Mouse (Mus musculus): ENCODE data around the gene Homer2.

The Homer2 gene

DNA sequence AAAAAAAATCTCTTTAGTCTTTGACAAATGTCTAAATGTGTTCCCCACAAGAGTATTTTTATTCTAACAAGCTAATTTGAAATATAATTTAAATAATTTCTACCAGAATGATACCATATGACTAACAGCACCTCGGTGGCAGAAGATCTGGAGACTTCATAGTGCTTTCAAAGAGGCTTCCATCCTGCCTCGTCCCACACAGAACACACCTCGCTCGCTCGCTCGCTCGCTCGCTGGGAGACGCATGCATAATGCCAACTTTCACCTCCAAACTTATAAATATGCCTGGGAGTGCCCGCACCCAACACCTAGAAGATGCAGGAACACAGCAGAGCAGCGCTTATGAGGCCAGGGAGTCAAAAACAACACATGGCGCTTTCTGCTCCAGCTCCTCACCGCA is 9.0 kb downstream of the Homer2 start:
- in situ Hi-C loops (cut with MboI, MseI): no loop called here

DNA sequence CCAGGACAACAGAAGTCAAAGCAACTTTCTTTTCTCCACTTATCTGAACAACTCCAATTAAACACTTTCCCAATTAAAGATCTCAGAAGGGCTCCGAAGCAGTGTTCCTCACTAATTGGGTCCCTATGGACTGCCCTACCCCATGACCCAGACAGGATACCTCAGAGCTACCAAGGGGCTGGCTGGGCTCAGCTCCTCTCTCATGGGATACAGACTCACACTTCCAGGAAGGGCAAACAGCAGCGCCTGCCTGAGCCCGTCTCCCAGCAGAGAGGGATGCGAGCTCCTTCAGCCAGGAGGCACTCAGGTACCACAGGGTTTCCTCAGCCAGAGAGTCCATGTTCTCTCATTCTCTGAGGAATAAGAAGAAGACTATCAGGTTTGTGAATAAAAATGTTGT is 9.4 kb downstream of the Homer2 start:
- in situ Hi-C loops (cut with MboI, MseI): no loop called here

DNA sequence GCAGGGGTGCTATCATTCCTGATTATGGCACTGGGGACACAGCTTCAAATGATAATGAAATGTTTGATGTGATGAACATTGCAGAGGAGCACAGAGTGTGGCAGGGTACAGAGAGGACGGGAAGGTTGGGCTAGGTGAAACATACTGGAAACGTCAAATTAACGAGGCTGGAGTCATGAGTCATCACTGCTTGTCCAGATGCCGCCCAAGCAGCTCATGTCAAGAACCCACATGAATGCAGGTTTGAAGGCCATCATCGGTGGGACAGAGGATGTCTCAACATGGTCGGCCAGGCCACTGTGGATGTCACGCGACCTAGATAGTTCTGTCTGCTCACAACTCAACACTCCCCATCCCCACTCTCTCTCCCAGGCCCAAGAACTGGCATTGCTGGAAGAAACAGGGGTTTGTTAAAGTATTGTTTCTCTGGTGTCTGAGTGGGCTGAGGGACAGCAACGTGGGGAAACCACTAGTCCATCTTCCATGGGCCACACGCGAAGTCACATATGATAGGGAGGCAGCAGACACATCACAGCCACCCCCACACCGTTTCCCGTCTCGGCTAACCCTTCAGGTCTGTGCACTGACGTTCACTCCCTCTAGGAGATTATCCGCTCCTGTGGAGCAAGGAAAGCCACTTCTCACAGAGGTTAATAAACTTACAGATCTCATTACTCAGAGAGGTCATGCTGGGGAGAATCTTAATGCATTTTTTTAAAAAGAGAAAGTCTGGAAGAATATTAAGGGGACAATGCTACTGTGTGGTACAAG is 11.4 kb downstream of the Homer2 start:
- in situ Hi-C loops (cut with MboI, MseI): no loop called here

DNA sequence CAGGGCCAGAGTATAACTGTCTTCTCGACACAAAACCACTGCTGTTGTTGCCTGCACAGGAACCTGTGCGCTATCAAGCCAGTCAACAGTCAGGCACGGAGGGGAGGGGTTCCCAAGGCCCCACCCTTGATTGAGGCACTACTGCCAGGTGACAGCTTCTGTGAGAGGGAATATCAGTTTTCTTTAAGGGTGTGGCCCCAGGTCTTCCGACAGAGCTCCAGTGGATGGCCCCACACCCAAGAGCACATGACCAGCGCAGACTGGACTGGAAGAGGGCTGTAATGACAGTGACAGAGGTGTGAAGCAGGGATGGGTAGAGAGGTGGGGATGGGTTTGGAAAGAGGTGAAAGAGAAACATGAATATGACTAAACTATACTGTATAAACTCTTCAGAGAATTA is 16.3 kb downstream of the Homer2 start:
- in situ Hi-C loops (cut with MboI, MseI): no loop called here

DNA sequence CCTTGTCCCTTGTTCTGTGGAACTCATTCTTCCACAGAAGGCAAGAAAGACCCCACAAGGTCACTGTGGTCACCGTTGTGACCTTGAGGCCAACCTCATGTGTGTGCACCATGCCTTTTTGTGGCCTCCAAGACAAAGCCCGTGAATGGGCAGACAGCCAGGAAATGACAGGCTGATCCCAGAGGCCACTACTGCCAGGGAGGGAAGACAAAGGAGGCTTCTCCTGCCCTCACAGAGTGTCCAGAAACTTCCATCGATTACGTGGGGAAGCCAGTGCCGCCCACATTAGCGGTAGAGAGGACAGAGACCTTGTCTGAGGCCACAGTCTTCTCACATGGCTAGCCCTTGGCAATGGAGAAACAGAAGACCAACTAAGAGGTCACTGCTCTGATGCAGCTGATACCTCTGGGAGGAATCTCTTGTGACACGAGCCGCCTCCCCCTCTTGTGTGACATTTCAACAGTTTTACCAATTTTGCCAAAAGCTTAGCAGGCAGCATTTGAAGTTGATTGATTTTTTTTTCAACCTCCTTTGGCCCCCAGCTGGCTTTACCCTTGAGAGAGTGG is 18.1 kb downstream of the Homer2 start:
- in situ Hi-C loops (cut with MboI, MseI): no loop called here

DNA sequence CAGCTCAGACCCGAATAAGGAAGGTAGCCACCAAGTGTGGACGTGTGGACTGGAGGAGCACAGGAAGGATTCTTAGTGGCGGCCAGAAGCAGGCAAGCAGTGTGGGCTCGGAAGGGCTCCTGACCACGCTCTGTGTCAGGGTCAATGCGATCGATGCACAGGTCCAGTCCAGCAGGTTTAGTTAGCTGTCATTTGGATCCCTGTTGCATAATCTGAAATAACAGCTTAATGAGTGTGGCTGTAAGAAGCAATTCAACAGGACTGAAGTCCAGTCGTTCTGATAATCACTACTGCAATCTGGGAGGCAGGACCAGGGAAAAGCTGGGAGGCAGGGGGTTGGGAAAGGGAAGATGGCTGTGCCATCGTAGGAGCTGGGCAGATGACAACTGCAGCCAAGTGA is 18.9 kb downstream of the Homer2 start:
- in situ Hi-C loops (cut with MboI, MseI): no loop called here

DNA sequence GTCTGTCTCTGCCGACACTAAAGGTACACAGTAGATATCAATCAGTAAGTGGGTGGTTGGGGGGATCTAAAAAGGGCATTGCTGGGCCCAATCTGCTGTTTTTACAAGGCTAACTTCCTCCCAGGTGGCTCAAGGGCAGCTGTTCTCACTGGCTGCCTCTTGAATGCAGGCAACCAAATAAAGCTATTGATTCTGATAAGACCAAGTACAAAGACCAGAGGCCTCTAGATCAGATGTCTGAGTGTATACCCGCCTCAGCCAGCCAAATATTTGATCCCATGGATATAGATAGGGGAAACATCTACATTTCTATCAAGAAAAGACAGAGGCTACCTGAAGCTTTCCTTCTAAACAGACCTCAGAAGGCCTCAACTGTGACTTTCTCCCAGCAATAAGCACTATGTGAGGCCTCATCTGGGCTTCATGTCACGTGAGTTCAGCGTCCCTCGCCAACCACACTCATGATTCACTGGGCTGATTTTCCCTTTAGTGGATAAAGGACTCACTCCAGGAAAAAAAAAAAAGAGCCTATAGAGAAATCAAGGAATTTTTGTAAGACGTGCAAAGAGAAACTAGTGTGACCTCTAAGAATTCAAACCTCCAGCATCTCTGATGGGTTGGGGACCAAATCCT is 19.5 kb downstream of the Homer2 start:
- in situ Hi-C loops (cut with MboI, MseI): no loop called here

DNA sequence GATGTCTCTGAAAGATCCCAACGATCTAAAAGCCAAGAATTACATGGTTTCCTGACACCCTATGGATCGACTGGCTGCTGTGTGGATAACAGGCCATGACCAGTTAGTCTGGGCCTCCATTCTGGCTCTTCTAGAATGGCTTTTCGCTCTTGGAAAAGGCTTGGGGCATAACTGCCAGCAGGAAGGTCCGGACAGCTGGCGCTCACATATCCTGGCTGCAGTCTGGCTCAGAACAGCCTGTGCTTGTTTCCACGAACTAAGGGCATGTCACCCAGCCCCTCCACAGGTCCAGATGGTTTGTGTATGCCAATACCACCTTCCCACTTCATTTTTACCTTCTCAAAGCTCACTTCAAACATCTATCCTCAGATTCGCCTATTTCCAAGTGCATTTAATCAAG is 22.0 kb downstream of the Homer2 start:
- in situ Hi-C loops (cut with MboI, MseI): no loop called here

DNA sequence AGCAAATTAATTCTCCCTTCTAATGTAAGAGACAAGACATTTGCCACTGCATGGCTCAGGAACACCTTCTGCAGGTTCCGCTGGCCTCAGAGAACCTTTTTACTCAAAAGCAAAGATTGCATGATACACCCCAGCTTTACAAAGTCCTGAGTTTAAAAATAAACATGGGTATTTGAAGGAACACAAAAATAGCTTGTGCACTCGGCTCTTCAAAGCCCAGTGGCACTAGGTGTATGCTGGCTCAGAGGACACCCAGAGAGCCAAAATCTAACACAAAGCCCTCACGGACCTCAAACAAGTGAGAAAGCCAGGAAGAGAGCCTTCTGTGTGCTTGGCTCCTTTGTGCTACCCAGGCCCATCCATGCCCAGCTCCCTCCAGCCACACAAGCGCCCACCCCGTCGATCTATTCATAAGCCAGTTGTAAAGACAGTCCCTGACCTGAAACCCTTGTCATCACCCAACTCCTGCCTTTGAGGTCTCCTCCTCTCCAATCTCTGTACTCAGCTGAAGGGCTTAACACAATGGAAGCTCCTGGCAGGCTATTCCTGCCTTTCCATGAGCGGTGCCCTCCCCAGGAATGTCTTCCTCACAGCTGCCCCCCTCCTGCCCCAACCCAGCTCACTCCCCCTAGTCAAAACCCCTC is 23.4 kb downstream of the Homer2 start:
- in situ Hi-C loops (cut with MboI, MseI): no loop called here

DNA sequence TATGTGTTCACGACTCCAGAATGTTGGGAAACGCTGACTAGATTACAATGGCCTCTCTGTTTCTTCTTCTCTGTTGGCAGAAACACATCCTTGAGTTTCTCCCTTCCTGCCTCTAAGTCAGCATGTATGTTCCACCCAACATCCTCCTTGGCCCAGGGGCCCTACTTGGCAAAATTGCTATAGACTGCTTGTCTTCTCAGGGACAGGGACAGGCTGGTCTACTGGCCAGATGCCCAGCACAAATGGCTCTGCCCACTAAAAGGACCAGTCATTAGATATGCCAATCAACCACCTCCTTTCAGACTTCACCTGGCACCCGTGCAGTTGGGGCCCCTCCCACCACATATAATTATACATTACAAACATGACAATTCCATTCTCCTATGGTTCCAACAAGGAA is 25.9 kb downstream of the Homer2 start:
- in situ Hi-C loops (cut with MboI, MseI): no loop called here

DNA sequence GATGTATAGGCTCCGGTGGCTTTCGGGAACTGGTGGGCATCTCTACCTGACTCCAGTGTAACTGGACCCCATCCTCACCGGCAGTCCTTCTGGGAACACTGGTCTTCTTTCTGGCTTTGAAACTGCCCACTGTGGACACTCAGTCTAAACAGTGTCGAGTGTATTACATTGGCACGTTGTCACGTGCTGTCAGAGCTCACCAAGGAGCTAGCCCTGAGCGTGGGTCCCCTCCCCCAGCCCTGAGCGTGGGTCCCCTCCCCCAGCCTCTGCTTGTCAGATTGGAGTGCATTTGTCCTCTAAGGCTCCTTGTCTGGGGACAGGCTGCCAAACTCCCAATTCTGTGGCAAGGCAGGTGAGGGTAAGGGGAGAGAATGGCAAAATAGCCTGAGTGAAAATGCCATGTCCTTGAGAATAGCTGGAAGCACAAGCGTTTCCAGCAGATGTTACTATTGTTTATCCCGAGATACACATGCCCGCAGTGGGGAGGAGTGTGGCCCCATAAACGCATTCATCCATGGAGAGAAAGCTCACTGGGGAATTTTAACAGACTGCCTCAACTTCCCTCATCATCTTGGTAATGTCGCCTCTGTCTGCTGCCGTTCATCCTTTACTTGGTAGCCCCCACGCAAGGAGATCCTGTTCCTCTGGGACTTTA is 33.8 kb downstream of the Homer2 start:
- in situ Hi-C loops (cut with MboI, MseI): no loop called here

DNA sequence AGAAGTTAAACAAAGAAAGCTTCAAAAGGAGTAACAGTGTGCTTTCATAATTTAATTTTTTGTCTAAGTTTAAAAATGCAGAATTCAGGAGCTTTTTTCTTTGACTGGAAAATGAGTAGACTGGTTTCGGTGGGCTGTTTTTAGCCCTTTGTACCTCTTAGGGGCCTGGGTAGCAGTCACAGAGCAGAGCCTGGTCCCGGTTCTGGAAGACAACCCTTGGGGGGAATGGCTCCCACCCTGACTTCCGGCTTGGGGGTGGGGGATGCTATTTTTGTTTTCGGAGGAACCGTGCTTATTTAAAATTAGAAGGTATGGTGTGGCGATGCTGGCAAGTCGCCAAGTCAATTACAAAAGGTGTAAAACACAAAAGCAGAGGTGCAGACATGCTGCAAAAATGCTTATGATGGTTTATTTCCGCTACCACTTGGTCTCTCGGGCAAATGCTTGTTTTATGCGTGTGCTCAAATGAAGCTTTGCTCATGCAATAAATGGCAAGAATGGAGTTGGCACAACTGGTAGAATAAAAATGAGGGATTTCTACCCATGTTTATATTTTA is 34.5 kb downstream of the Homer2 start:
- in situ Hi-C loops (cut with MboI, MseI): no loop called here

DNA sequence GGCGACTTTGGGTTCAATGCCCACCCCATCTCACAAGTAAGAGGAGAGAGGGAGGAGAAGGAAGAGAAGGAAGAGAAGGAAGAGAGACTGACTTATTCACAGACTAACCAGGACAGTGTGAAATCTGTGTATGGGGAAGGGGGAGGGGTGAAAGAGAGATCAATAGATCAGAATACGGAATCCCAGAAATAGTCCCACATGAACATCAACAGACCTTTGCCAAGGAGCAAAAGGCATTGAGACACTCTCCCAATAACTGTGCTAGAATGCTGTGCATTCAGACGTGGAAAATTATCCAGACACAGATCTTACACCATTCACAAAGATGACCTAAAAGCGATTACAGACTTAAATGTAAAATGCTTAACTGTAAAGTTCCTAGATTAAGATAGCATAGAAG is 40.2 kb downstream of the Homer2 start:
- in situ Hi-C loops (cut with MboI, MseI): no loop called here

DNA sequence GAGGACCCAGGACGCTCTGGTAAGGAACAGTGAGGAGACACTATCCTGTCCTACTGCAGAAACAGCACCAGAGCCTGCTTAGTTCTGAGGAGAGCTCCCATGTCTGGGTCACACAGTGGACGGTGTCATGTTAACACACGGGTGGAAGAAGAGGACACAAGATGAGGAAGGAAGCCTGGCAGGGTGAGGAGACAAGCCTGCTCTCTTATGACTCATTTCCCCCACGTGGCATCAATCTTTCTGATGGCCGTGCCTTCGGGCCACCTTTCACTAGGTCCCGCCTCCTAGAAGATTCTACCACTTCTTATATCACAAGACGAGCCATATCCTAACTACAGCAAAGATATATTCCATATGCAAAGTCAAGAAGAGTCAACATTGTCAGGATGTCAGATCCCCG is 40.7 kb downstream of the Homer2 start:
- in situ Hi-C loops (cut with MboI, MseI): no loop called here

DNA sequence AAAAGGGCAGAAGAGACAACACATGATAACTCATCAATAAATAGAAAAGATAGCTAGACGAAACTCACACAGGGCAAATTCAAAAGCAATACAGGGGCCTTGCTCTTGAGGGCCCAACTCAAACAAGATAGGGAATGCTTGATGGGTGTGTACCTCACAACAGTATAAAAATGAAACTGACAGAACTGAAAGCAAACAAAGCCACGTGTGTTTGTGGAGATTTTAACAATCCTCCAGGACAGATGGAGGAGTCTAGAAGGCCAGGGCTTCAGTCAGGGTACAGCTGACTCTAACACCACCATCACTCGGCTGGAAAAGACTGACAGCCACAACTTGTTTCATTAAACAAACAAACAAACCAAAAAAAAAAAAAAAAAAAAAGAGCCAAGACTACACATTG is 44.3 kb downstream of the Homer2 start:
- in situ Hi-C loops (cut with MboI, MseI): no loop called here

DNA sequence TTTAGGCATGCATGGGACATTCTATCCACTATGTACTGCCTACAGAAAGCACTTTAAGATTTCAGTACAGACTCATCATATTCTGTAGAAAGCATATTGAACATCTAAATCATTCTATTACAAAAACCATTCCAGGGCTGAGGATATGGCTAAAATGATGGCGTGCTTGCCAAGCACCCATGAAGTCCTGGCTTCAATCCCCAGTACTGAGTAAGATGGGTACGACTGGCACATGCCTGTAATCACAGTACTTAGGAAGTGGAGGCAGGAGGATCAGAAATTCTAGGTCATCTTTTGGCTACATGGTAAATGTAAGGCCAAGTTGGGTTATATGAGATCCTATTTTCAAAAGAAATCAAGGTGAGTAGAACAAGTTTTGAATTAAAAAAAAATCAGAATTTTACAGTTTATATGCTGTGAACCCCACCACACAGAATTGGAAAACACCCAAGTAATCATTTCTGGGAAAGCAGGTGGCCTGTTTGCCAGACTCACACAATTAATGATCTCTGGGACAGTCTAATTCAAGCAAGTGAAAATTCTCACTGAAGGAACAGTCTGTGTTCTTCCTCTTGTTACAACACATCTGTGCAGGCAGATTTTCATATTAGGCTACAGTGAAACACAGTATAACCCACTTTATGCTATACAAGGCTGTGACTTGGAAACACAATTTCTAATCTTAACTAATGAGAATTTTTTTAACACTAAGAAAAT is 49.5 kb downstream of the Homer2 start:
- in situ Hi-C loops (cut with MboI, MseI): no loop called here

DNA sequence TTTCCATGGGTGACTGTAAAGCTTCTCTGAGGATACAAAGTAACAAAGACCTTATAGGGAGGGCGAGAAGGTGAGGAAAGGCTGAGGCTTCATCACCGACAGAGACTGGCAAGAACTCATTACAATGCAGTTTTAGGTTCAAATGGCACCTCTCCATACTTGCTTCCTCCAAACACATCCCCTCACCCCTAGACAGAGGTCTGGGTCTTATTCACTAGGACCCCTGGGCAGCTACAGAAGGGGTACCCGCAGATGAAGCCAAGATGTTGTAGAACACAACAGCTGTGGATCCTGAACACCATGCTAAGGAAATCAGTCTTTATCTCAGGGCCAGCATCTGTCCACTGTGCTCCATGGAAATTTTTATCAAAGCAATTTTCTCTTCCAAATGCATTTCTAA is 50.3 kb downstream of the Homer2 start:
- in situ Hi-C loops (cut with MboI, MseI): no loop called here

DNA sequence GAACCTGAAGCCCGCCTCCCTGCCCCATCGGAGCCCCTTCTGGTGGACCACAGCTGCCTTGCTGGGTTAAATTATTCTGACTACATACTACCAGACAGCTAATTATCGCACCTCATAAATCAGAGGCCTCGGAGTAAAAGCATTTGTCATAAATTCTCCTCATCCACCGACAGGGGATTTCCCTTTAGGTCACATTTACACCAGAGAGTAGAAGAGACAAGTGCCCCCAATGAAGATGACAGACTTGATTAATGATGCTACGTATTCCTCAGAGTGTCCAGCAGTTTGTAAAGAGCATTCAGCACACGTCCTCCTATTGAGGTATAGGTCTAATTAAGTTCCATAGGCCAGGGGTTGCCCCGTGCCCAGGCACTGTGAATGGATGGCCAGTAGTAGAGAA is 50.7 kb downstream of the Homer2 start:
- in situ Hi-C loops (cut with MboI, MseI): no loop called here

DNA sequence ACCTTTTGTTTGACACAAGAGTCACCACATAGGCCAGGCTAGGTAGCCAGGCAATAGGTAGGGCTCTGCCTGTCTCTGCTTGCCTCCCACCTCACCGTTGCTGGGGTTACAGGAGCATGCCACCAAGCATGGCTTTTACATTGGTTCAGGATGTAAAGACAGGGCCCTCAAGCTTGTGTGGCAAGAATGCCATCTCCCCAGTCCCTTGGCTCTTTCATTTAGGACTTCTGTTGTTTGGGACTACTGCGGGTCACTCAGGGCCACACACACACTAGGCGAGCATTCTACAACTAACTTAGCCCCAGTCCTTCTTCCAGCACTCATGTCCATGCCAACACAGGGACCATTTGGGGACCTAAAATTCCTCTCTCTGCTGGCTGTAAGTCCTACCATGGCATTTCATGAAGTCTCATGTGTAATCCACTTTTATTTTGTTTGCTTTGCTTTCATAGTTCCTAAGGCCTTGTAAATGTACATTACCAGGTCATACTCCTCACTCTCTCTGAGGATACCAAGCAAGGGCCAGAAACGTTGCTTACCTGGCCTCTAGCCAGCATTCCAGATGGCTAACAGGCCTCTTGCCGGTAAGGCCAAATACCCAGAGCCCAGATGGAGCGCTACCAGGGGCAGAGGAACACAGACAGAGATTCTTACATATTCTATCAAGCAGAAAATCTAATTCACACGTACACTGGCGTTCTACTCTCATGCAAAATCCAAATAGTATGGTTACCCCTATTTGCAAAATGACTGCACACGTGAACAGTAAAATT is 52.2 kb downstream of the Homer2 start:
- in situ Hi-C loops (cut with MboI, MseI): no loop called here

DNA sequence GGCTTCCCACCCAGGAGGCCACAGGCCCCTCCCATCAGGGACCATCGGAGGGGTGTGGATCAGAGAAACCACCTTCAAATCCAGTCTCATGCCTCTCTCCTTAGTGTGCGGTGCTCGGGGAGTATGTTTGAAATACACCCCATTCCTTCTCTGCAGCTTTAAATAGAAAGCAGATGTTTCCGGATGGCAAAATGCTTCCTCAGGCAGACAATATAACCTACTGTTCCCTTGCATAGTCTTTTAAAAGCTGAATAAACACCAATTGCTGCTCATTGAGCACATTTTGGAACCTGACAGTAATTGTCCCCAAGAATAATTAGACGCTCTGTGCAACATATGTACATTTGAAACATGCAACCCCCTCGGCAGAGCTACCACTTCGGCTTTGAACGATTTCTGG is 53.3 kb downstream of the Homer2 start:
- in situ Hi-C loops (cut with MboI, MseI): no loop called here

DNA sequence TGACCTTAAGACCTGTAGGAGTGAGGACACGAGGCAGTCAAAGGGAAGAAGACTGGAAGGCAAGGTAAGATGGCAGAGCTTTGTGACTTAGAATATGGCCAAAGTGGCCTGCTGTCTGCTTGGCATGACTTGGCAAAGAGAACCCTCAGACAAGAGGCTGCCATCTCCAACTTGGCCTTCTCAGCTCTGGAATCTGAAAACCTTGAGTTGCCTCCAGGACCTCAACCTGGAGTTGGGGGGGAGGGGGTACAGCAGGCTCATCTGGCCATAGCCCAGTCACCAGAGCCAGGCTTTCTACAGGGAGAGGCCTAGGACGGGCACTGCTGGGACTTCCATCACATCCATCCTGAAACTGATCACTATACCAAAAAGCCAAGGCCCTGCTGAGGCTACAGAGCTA is 55.0 kb downstream of the Homer2 start:
- in situ Hi-C loops (cut with MboI, MseI): no loop called here
